35 mouse cellular contexts compared by ENCODE assay signal in genomic region chr10:19853609-19854008, GRCm38 (mm10). TPM values are rescaled to one million over a fixed set of nuclear protein-coding genes. Genes with fewer than 3 reads are reported as not detected.
"Had no signal": no experiment of that assay in that cellular context is flagged by ENCODE, and none has a peak within 500 bp of the region (broad histone marks: within the 10 kb centered on the region; RNA-seq: fewer than 3 reads in every experiment).

No protein-coding gene starts in this region.

- H3K27ac ChIP-seq: heart, embryonic 10.5 days; heart, embryonic 13.5 days; heart, embryonic 15.5 days; hindbrain, embryonic 10.5 days; hindbrain, embryonic 12.5 days; hindbrain, embryonic 13.5 days; hindbrain, embryonic 14.5 days; hindbrain, embryonic 15.5 days; hindbrain, postnatal 0 days; intestine, embryonic 15.5 days; kidney, embryonic 15.5 days; kidney, postnatal 0 days; layer of hippocampus, adult 2 months had no signal

- H3K9ac ChIP-seq: heart, embryonic 13.5 days; heart, embryonic 15.5 days; hindbrain, embryonic 12.5 days; hindbrain, embryonic 13.5 days; hindbrain, embryonic 14.5 days; hindbrain, embryonic 15.5 days; intestine, embryonic 15.5 days; kidney, embryonic 15.5 days had no signal

- H3K4me3 ChIP-seq: heart, embryonic 10.5 days; heart, embryonic 13.5 days; heart, embryonic 15.5 days; hindbrain, embryonic 10.5 days; hindbrain, embryonic 12.5 days; hindbrain, embryonic 13.5 days; hindbrain, embryonic 15.5 days; intestine, embryonic 15.5 days; kidney, embryonic 15.5 days; layer of hippocampus, adult 2 months had no signal

- DNase-seq: heart, postnatal 10 days; heart, postnatal 14 days; heart, postnatal 36 days; heart, postnatal 4 days; kidney, adult 11 months; kidney, adult 18-20 months; kidney, adult 2 months; kidney, adult 8-10 months; kidney, adult 9 months; kidney, postnatal 10 days; kidney, postnatal 14 days; kidney, postnatal 25 days; kidney, postnatal 36 days; kidney, postnatal 4 days; layer of hippocampus, adult 9-11 months; layer of hippocampus, postnatal 36 days had no signal

- ATAC-seq: hindbrain, embryonic 16.5 days; hindbrain, postnatal 0 days; inflammation-experienced regulatory T-cells, adult 6 months; intestine, embryonic 15.5 days; intestine, embryonic 16.5 days; intestine, postnatal 0 days had no signal

- H3K4me2 ChIP-seq: heart, embryonic 11.5 days; heart, embryonic 13.5 days; heart, embryonic 15.5 days; hindbrain, embryonic 12.5 days; hindbrain, embryonic 13.5 days; hindbrain, embryonic 14.5 days; hindbrain, embryonic 15.5 days; intestine, embryonic 15.5 days; kidney, embryonic 15.5 days had no signal

- H3K9me3 ChIP-seq: heart, embryonic 10.5 days; heart, embryonic 13.5 days; heart, embryonic 15.5 days; hindbrain, embryonic 10.5 days; hindbrain, embryonic 12.5 days; hindbrain, embryonic 13.5 days; hindbrain, embryonic 15.5 days; intestine, embryonic 15.5 days; kidney, embryonic 15.5 days had no signal

- H3K36me3 ChIP-seq: heart, embryonic 10.5 days; heart, embryonic 13.5 days; heart, embryonic 15.5 days; hindbrain, embryonic 10.5 days; hindbrain, embryonic 12.5 days; hindbrain, embryonic 13.5 days; hindbrain, embryonic 15.5 days; intestine, embryonic 15.5 days; kidney, embryonic 15.5 days had no signal

RNA-seq across cellular contexts. Expression of gene Slc35d3, which starts 2.4 kb away (rescaled TPM):
- total RNA-seq: heart, postnatal 10 days; heart, postnatal 25 days; heart, postnatal 36 days had no signal
- polyA plus RNA-seq: inflammation-experienced regulatory T-cells, adult 6 months had no signal
